ENCODE assay signal across 9 mouse cellular contexts in the genomic region with DNA sequence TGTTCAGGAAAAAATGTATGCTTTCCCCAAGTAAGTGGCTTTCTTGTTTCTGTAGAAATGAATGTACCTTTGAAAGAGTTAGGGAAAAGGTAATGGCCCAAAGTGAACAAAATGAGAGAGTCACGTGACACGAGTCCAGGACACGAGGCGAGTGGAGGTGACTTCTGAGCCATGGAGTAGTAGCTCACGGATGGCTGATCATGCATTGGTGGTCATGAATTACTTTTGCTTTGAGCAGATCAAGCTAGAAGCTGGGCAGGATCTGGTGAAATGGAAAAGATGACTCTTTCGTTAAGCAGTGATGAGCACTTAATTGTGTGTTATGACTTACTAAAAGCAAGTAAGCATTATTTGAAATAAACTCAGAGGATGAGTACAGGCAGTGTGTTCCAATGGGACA.
"Had no signal": no experiment of that assay in that cellular context is flagged by ENCODE, and none has a peak within 500 bp of the region (broad histone marks: within the 10 kb centered on the region; RNA-seq: fewer than 3 reads in every experiment).

No protein-coding gene starts in this region.

- H3K9me3 ChIP-seq: limb, embryonic 13.5 days; midbrain, embryonic 13.5 days had no signal

- H3K4me3 ChIP-seq: layer of hippocampus, adult 2 months; limb, embryonic 13.5 days; midbrain, embryonic 13.5 days had no signal

- H3K27ac ChIP-seq: limb, embryonic 13.5 days; liver, embryonic 14.5 days; midbrain, embryonic 13.5 days; stomach, postnatal 0 days had no signal

- ATAC-seq: midbrain, embryonic 13.5 days had no signal

- DNase-seq: left cerebral cortex, postnatal 4 days; lung, adult 18-20 months; right cerebral cortex, postnatal 25 days; thymus, postnatal 14 days had no signal

- H3K27me3 ChIP-seq: limb, embryonic 13.5 days; midbrain, embryonic 13.5 days had no signal

- H3K4me2 ChIP-seq: limb, embryonic 13.5 days; midbrain, embryonic 13.5 days had no signal

- H3K36me3 ChIP-seq: limb, embryonic 13.5 days; midbrain, embryonic 13.5 days had no signal

- H3K9ac ChIP-seq: limb, embryonic 13.5 days; liver, embryonic 14.5 days; midbrain, embryonic 13.5 days had no signal
